Mouse (Mus musculus) lung, adult 2 months (tissue): Measurements from ENCODE around the gene Nr1i2.

Experiments used
- CTCF ChIP-seq: fragments of 200-500 bp; IDR thresholded peaks from 2 replicates; pipeline ENCODE4 v1.5.1; 2011; ENCODE audit warnings: mild to moderate bottlenecking, low read length, control low read depth; ENCODE audit not compliant: insufficient read depth
- POLR2A ChIP-seq: fragments of 200-500 bp; IDR thresholded peaks from 2 replicates; pipeline ENCODE4 v1.6.1; 2011; ENCODE audit warnings: low read depth, mild to moderate bottlenecking, control low read depth, low read length, borderline replicate concordance; ENCODE audit errors: extremely low read depth

DNA sequence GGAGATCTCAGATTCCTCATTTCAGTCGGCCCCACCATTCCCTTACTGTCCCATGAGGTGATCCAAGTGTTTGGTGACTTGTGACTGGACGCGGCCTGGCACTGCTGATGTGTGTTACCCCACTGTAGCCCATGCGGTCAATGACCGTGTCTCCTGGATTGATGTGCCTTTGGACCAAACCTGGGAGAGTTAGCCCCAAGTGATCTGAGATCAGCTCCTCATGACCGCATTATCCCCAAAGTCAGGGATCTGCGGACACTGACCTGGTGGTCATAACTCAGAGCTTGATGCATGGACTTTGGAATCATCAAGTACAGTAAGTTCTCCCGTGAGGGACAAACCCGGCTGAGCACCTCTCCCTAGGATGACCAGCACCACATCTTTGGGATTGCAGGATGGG, 38.7 kb downstream of the Nr1i2 start:
- TF ChIP-seq CTCF (no peak), POLR2A (no peak)
